Mouse (Mus musculus) heart, embryonic 12.5 days (tissue): ENCODE data around the gene Gm13285. TPM values are rescaled to one million over a fixed set of nuclear protein-coding genes. Genes with fewer than 3 reads are reported as not detected.
"Not testable (repeated sequence)": the region's sequence is repeated elsewhere in the genome, so short reads cannot be mapped to it uniquely, and the experiment has no call there.

Experiments used
- ATAC-seq: fragments of 200-750 bp; cut with Nextera tagmentation; 2 replicates; pipeline ENCODE4 v1.8.0; 2017; ENCODE audit warnings: moderate TSS enrichment, moderate library complexity; ENCODE audit not compliant: insufficient number of reproducible peaks, low FRiP score
- H3K27ac ChIP-seq: fragments of 300-500 bp; sonication (generic); 2 replicates; pipeline ENCODE4 v1.5.1; 2016; ENCODE audit warnings: mild to moderate bottlenecking, moderate library complexity; ENCODE audit not compliant: poor library complexity, severe bottlenecking
- H3K27me3 ChIP-seq: fragments of 300-500 bp; sonication (generic); replicated peaks from 2 replicates; pipeline ENCODE4 v1.6.1; 2016; ENCODE audit warnings: mild to moderate bottlenecking, moderate library complexity
- H3K36me3 ChIP-seq: fragments of 300-500 bp; sonication (generic); 2 replicates; pipeline ENCODE4 v1.6.1; 2016; ENCODE audit warnings: mild to moderate bottlenecking, moderate library complexity
- H3K4me1 ChIP-seq: fragments of 300-500 bp; sonication (generic); replicated peaks from 2 replicates; pipeline ENCODE4 v1.6.1; 2016; ENCODE audit warnings: mild to moderate bottlenecking
- H3K4me2 ChIP-seq: fragments of 300-500 bp; sonication (generic); 2 replicates; pipeline ENCODE4 v1.6.1; 2016; ENCODE audit warnings: mild to moderate bottlenecking, moderate library complexity
- H3K4me3 ChIP-seq: fragments of 300-500 bp; sonication (generic); 2 replicates; pipeline ENCODE4 v1.5.1; 2016; ENCODE audit warnings: mild to moderate bottlenecking
- H3K9ac ChIP-seq: fragments of 300-500 bp; sonication (generic); 2 replicates; pipeline ENCODE4 v1.6.1; 2016; ENCODE audit warnings: mild to moderate bottlenecking, moderate library complexity
- H3K9me3 ChIP-seq: fragments of 300-500 bp; sonication (generic); replicated peaks from 2 replicates; pipeline ENCODE4 v1.6.1; 2016; ENCODE audit warnings: mild to moderate bottlenecking, moderate library complexity
- WGBS: fragments of 180-500 bp; shearing (Covaris S2); methylation state at CpG from one replicate; pipeline ENCODE4 v1.1.7; 2016; 5-methylcytosine and 5-hydroxymethylcytosine counted together
- polyA plus RNA-seq: library from polyadenylated mRNA; unstranded; fragments of >200 nt; fragmentation: Nextera tagmentation; extraction: Ambion mirVana; gene quantifications from 2 replicates; pipeline ENCODE4 v1.2.1, GENCODE M21; 2016

The Gm13285 gene
- polyA plus RNA-seq, 1 experiment from 2014 or later = 1.1 TPM

GRCm38 (mm10) chr4:88797097-88797496 is 2.4 kb upstream of the Gm13285 start, which contains the start of gene Gm13279:
Gene Gm13279 (plus strand): TSS chr4:88797397.
- H3K9me3 ChIP-seq, H3K4me3 ChIP-seq, H3K27me3 ChIP-seq, H3K9ac ChIP-seq, ATAC-seq, H3K4me1 ChIP-seq, H3K4me2 ChIP-seq, H3K27ac ChIP-seq, H3K36me3 ChIP-seq: not testable (repeated sequence)
- WGBS = no CpG with 5 or more reads among the region's 28 CpGs

DNA sequence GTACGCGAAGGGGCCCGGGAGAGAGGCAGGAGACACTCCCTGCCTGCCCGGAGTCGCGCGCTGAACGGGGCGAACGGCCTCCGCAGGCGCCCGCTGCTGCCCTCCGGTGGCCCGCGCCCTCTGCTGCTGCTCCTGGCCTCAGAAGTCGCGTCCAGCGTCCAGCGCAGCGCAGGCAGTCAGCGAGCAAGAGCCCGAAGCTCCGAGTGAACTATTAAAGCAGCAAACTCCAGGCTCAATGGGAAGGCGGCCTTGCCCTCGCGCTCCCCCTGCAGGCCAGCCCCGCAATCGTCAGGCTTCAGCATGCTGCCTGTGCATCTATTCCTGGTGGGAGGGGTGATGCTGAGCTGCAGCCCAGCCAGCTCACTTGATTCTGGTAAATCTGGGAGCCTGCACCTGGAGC is 3.5 kb downstream of the Gm13285 start, which contains the start of gene Gm13287:
TSS of gene Gm13287 (plus strand) at position 301 of the 400 bp plus-strand sequence.
- peak within 1 kb of the TSS; percentile 49 for H3K4me2 ChIP-seq
- H3K27ac ChIP-seq, H3K4me1 ChIP-seq, H3K4me3 ChIP-seq, H3K27me3 ChIP-seq, H3K36me3 ChIP-seq, ATAC-seq, H3K9me3 ChIP-seq, H3K9ac ChIP-seq: not testable (repeated sequence)
- no CpG with 5 or more reads among the region's 29 CpGs for WGBS

DNA sequence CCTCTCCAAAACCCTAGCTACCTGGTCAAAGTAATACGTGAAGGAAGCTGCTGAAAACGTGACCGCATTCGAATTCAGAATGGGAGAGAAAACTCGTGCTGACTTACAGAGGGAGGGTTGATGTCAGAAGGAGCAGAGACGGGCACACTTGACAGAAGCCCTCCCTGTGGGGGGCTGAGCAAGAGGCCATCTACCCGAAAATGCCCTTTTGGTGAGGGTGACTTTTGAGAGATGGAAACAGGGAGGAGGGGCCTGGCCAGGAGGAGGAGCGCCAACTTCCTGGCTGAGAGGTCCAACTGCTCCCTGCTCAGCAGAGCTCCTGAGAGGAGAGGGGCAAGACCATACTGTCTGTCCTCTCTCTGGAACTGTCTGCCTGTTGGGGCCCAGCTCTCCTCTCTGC is 5.8 kb downstream of the Gm13285 start, which contains the start of gene Gm13288:
TSS of gene Gm13288 (plus strand) at position 301 of the 400 bp plus-strand sequence.
- H3K27me3 ChIP-seq, H3K4me1 ChIP-seq, H3K9ac ChIP-seq, H3K9me3 ChIP-seq, H3K36me3 ChIP-seq, H3K4me3 ChIP-seq, ATAC-seq, H3K27ac ChIP-seq: not testable (repeated sequence)
- no CpG with 5 or more reads among the region's 8 CpGs for WGBS
- peak within 1 kb of the TSS; percentile 44 for H3K4me2 ChIP-seq

GRCm38 (mm10) chr4:88805761-88806160 is 6.3 kb downstream of the Gm13285 start:
- not testable (repeated sequence) for H3K27ac ChIP-seq, ATAC-seq, H3K36me3 ChIP-seq, H3K9me3 ChIP-seq, H3K9ac ChIP-seq, H3K27me3 ChIP-seq, H3K4me3 ChIP-seq, H3K4me1 ChIP-seq
- WGBS = 0% methylated on average over 8 of the region's 34 CpGs
- H3K4me2 ChIP-seq = peak overlapping the region; percentile 44

- 0 out of 2 replicates have a peak, but pooled peaks cover 8% of the 10 kb centered on the region for H3K27me3 ChIP-seq
- no peak within 1 kb of the TSS for H3K4me3 ChIP-seq
- ATAC-seq = no peak
- WGBS = 58% methylated on average over 3 of the region's 3 CpGs
- no peaks in the 10 kb centered on the region for H3K36me3 ChIP-seq
- no peaks in the 10 kb centered on the region for H3K9me3 ChIP-seq
- no peak within 1 kb of the TSS for H3K27ac ChIP-seq
- H3K4me1 ChIP-seq = no peaks in the 10 kb centered on the region
- no peak within 1 kb of the TSS for H3K9ac ChIP-seq
- no peak within 1 kb of the TSS for H3K4me2 ChIP-seq
Measured at GRCm38 (mm10) chr4:88815928-88816327, 16.5 kb downstream of the Gm13285 start, which contains the start of gene Ifna7. Gene Ifna7 (plus strand): TSS chr4:88816228.

DNA sequence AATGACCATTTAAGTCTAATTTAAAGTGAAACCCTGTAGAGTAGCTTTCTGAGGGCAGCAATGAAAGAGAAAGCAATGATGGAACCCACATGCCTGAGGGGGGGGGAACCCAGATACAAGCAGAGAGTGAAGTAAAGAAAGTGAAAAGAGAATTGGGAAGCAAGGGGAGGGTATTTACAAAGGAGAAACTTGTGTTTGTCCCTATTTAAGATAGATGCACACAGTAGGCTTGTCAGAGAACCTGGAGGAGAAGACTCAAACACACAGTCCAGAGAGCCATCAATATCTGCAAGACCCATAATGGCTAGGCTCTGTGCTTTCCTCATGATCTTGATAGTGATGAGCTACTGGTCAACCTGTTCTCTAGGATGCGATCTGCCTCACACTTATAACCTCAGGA is 20.2 kb downstream of the Gm13285 start, which contains the start of gene Ifna11:
TSS of gene Ifna11 (plus strand) at position 301 of the 400 bp plus-strand sequence.
- H3K36me3 ChIP-seq = no peaks in the 10 kb centered on the region
- no peak for ATAC-seq
- no peaks in the 10 kb centered on the region for H3K9me3 ChIP-seq
- no peak within 1 kb of the TSS for H3K27ac ChIP-seq
- WGBS = 82% methylated on average over 1 of the region's 1 CpGs
- H3K4me3 ChIP-seq = no peak within 1 kb of the TSS
- 0 out of 2 replicates have a peak, but pooled peaks cover 6% of the 10 kb centered on the region for H3K27me3 ChIP-seq
- H3K4me2 ChIP-seq = no peak within 1 kb of the TSS
- H3K4me1 ChIP-seq = no peaks in the 10 kb centered on the region
- no peak within 1 kb of the TSS for H3K9ac ChIP-seq

DNA sequence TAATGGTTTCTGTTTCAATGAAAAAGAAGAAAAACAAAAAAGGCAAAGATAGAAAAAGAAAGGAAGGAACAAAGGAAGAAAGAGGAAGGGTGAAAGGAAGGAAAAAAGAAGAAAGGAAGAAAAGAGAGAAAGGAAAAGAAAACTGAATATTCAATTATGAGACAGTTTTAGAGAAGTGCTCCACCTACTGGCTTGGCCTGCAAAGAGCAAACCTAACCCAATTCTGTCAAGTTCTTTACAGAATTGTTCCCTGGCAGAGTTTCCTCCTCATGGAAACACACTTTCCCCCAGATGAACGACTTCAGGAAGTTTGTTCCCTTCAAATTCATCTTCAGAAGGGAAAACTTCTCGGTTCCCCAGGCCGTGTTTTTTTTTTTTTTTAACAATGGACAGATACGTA is 23.5 kb downstream of the Gm13285 start:
- Histone ChIP-seq H3K4me1 (no peaks in the 10 kb centered on the region), H3K36me3 (no peaks in the 10 kb centered on the region), H3K27ac (no peak overlapping the region), H3K9me3 (no peaks in the 10 kb centered on the region), H3K4me2 (no peak overlapping the region), H3K9ac (no peak overlapping the region), H3K27me3 (no peaks in the 10 kb centered on the region), H3K4me3 (no peak overlapping the region)
- no peak for ATAC-seq
- WGBS = 25% methylated on average over 4 of the region's 4 CpGs

DNA sequence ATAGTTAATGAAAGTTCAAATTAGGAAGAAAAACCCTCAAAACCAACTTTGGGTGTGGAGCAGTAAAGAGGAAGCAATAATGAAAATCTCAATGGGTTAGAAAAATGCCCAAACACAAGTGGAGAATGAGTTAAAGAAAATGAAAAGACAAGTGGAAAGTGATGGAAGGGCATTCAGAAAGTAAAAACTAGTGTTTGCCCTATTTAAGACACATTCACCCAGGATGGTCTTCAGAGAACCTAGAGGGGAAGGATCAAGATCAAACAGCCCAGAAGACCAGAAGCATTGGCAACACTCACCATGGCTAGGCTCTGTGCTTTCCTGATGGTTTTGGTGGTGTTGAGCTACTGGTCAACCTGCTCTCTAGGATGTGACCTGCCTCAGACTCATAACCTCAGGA is 27.7 kb downstream of the Gm13285 start, which contains the start of gene Ifna6:
TSS of gene Ifna6 (plus strand) at position 301 of the 400 bp plus-strand sequence.
- not testable (repeated sequence) for H3K4me3 ChIP-seq, H3K4me1 ChIP-seq, H3K27me3 ChIP-seq, H3K9me3 ChIP-seq, H3K27ac ChIP-seq, H3K36me3 ChIP-seq, H3K9ac ChIP-seq, H3K4me2 ChIP-seq, ATAC-seq

DNA sequence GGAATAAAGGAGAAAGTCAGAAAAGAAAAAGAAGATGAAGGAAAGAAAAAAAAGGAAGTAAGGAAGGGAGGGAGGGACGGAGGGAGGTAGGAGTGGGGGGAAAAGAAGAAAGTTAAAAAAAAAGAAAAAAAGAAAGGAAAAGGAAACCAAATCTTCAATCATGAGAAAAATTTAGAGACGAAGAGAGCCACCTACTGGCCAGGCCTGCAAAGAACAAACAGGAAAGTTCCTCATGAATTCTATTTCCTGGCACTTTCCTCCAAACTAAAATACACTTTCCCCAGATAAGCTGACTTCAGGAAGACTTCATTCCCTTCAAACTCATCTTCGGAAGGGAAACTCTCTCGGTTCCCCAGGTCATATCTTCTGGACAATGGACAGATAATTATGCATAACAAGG is 31.1 kb downstream of the Gm13285 start:
- no peak overlapping the region for H3K4me3 ChIP-seq
- no peaks in the 10 kb centered on the region for H3K36me3 ChIP-seq
- no peak overlapping the region for H3K4me2 ChIP-seq
- H3K9ac ChIP-seq = no peak overlapping the region
- no peaks in the 10 kb centered on the region; the same call in 1 of the 2 replicates for H3K27me3 ChIP-seq
- no peaks in the 10 kb centered on the region for H3K9me3 ChIP-seq
- H3K4me1 ChIP-seq = no peaks in the 10 kb centered on the region
- WGBS = 28% methylated on average over 4 of the region's 4 CpGs
- no peak overlapping the region for H3K27ac ChIP-seq
- no peak for ATAC-seq

DNA sequence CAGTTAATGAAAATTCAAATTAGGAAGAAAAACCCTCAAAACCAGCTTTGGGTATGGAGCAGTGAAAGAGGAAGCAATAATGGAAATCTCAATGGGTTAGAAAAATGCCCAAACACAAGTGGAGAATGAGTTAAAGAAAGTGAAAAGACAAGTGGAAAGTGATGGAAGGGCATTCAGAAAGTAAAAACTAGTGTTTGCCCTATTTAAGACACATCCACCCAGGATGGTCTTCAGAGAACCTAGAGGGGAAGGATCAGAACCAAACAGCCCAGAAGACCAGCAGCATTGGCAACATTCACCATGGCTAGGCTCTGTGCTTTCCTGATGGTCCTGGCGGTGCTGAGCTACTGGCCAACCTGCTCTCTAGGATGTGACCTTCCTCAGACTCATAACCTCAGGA is 35.8 kb downstream of the Gm13285 start, which contains the start of gene Ifna5:
TSS of gene Ifna5 (plus strand) at position 301 of the 400 bp plus-strand sequence.
- H3K9ac ChIP-seq, H3K27me3 ChIP-seq, H3K4me3 ChIP-seq, H3K4me2 ChIP-seq, H3K27ac ChIP-seq, H3K9me3 ChIP-seq, ATAC-seq, H3K36me3 ChIP-seq, H3K4me1 ChIP-seq: not testable (repeated sequence)
- WGBS = 58% methylated on average over 1 of the region's 1 CpGs

DNA sequence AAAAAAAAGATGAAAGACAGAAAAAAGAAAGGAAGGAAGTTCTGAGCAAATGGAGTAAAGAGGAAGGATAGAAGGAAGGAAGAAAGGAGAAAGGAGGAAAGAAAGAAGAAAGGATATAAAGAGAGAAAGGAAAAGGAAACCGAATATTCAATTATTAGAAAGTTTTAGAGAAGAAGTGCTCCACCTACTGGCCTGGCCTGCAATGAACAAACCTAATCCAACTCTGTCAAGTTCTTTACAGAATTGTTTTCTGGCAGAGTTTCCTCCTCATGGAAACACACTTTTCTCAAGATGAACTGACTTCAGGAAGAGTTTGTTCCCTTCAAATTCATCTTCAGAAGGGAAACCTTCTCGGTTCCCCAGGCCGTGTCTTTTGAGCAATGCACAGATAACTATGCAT is 39.4 kb downstream of the Gm13285 start:
- Histone ChIP-seq H3K36me3 (no peaks in the 10 kb centered on the region), H3K27me3 (peaks cover 5% of the 10 kb centered on the region; the same call in 1 of the 2 replicates), H3K9me3 (no peaks in the 10 kb centered on the region), H3K27ac (no peak overlapping the region), H3K4me3 (no peak overlapping the region), H3K4me1 (no peaks in the 10 kb centered on the region), H3K4me2 (no peak overlapping the region), H3K9ac (no peak overlapping the region)
- no peak for ATAC-seq
- 40% methylated on average over 3 of the region's 3 CpGs for WGBS

- H3K4me1 ChIP-seq = no peaks in the 10 kb centered on the region
- H3K9me3 ChIP-seq = no peaks in the 10 kb centered on the region
- no peak overlapping the region for H3K4me2 ChIP-seq
- no peaks in the 10 kb centered on the region for H3K36me3 ChIP-seq
- WGBS = 58% methylated on average over 3 of the region's 3 CpGs
- no peak overlapping the region for H3K4me3 ChIP-seq
- H3K27ac ChIP-seq = no peak overlapping the region
- ATAC-seq = no peak
- H3K27me3 ChIP-seq = peaks cover 5% of the 10 kb centered on the region; the same call in 1 of the 2 replicates
- no peak overlapping the region for H3K9ac ChIP-seq
Measured at GRCm38 (mm10) chr4:88840058-88840457, 40.6 kb downstream of the Gm13285 start.
